Mouse (Mus musculus) erythroblast, embryonic 14.5 days (primary cell): ENCODE data around the gene Hebp1. TPM values are rescaled to one million over a fixed set of nuclear protein-coding genes. Genes with fewer than 3 reads are reported as not detected.

ENCODE experiments used
- H3K27me3 ChIP-seq: 2 replicates; pipeline ENCODE4 v1.6.1; 2012; ENCODE audit warnings: inconsistent platforms; ENCODE audit not compliant: control insufficient read depth
- H3K36me3 ChIP-seq: 2 replicates; pipeline ENCODE4 v1.6.1; 2012; ENCODE audit warnings: mild to moderate bottlenecking, inconsistent platforms; ENCODE audit not compliant: control insufficient read depth
- H3K4me1 ChIP-seq: 2 replicates; pipeline ENCODE4 v1.6.1; 2012; ENCODE audit warnings: inconsistent platforms; ENCODE audit not compliant: control insufficient read depth
- H3K4me3 ChIP-seq: replicated peaks from 2 replicates; pipeline ENCODE3; 2012; ENCODE audit warnings: moderate library complexity, mild to moderate bottlenecking, inconsistent platforms
- H3K9me3 ChIP-seq: 2 replicates; pipeline ENCODE4 v1.6.1; 2012; ENCODE audit warnings: low read length, inconsistent platforms, mixed read lengths; ENCODE audit not compliant: control insufficient read depth
- GATA1 ChIP-seq: IDR thresholded peaks from 2 replicates; pipeline ENCODE4 v1.6.1; 2012; ENCODE audit warnings: low read length, inconsistent platforms, mixed read lengths
- TAL1 ChIP-seq: IDR thresholded peaks from 3 replicates; pipeline ENCODE4 v1.6.1; 2012; ENCODE audit warnings: low read length, inconsistent platforms, mixed read lengths
- polyA plus RNA-seq: library from polyadenylated mRNA; stranded (reverse); fragments of >175 nt; gene quantifications from 2 replicates; pipeline ENCODE4 v1.2.3, GENCODE M21; 2012

Hebp1 gene
- polyA plus RNA-seq, 1 experiment, result 15.1 TPM

DNA sequence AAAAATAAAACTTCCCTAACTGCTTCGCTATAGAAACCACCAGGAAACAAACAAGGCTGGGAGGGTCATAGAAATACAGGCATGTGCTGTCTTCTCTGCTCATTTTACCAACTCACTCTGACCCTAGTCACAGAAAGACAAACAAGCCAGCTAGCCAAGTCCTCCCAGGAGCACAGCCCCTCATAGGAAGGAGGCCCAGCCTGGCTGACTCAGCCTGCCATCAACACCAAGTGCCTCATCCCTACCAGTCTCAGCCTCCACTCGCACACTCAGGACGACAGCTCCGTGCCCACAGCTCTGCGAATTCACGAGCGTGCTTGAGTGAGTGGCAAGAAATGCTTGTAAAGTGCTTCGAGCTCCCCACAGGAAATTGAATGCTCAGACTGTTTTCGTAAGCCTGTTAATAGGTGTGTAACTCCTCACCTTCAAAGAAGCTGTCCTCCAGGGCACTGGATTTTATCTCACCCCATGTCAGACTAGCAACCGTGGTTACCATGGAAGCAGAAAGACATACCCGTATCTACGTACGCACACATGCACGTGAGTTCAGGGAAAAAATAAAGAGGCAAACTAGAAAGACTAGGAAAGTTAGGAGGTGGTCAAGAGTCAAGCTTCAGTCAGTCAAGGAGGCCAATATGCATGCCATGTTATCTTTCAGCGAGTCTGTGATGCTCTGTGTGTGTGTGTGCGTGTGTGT lies 56.2 kb downstream of the Hebp1 start:
- TF ChIP-seq TAL1 (no peak), GATA1 (no peak)
- peaks cover 47% of the 10 kb centered on the region for H3K4me1 ChIP-seq
- H3K36me3 ChIP-seq, result peaks cover 100% of the 10 kb centered on the region

GRCm38 (mm10) chr6:135138746-135139145 lies 59.1 kb downstream of the Hebp1 start:
- peaks cover 100% of the 10 kb centered on the region for H3K36me3 ChIP-seq
- H3K4me1 ChIP-seq, result peaks cover 29% of the 10 kb centered on the region
- TF ChIP-seq GATA1 (no peak), TAL1 (no peak)

More for the DNA sequence above, 56.2 kb downstream of the Hebp1 start:
- Histone ChIP-seq H3K4me3 (no peak overlapping the region), H3K9me3 (no peaks in the 10 kb centered on the region), H3K27me3 (no peaks in the 10 kb centered on the region)

GRCm38 (mm10) chr6:135138207-135138606 lies 59.6 kb downstream of the Hebp1 start:
- Histone ChIP-seq H3K4me1 (peaks cover 24% of the 10 kb centered on the region), H3K36me3 (peaks cover 99% of the 10 kb centered on the region), H3K4me3 (no peak overlapping the region), H3K9me3 (no peaks in the 10 kb centered on the region), H3K27me3 (no peaks in the 10 kb centered on the region)
- TF ChIP-seq GATA1 (no peak), TAL1 (no peak)

More at GRCm38 (mm10) chr6:135138746-135139145, 59.1 kb downstream of the Hebp1 start:
- Histone ChIP-seq H3K27me3 (no peaks in the 10 kb centered on the region), H3K9me3 (no peaks in the 10 kb centered on the region), H3K4me3 (no peak overlapping the region)

GRCm38 (mm10) chr6:135137736-135138135 lies 60.1 kb downstream of the Hebp1 start:
- no peaks in the 10 kb centered on the region for H3K27me3 ChIP-seq
- H3K4me1 ChIP-seq, result peaks cover 19% of the 10 kb centered on the region
- no peak overlapping the region for H3K4me3 ChIP-seq
- TF ChIP-seq GATA1, result no peak
- TF ChIP-seq TAL1, result no peak
- H3K36me3 ChIP-seq, result peaks cover 99% of the 10 kb centered on the region
- no peaks in the 10 kb centered on the region for H3K9me3 ChIP-seq

GRCm38 (mm10) chr6:135136439-135137161 lies 61.2 kb downstream of the Hebp1 start:
- Histone ChIP-seq H3K4me3 (no peak overlapping the region), H3K9me3 (no peaks in the 10 kb centered on the region), H3K36me3 (peaks cover 98% of the 10 kb centered on the region), H3K4me1 (peaks cover 8% of the 10 kb centered on the region), H3K27me3 (no peaks in the 10 kb centered on the region)
- TF ChIP-seq TAL1 (no peak), GATA1 (no peak)

DNA sequence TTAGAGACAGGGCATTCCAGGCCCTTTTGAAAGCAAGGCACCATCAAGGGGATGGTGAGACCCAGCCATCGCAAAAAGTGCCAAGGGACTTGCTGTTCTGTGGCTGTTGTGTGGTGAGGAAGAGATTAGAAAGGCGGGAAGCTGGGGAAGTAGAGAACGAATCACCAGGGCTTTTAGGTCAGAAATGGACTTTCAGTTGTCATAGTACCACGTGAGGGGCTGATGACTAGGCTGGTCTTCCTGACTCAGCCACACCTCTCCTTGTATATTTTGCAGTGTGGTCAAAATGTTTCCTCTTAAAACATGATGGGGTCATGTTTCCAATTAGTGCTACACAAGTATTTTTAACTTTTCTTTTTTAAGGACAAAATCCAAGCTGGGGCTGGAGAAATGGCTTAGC lies 62.1 kb downstream of the Hebp1 start:
- H3K27me3 ChIP-seq, result no peaks in the 10 kb centered on the region
- TF ChIP-seq GATA1, result no peak
- no peak for TF ChIP-seq TAL1
- no peaks in the 10 kb centered on the region for H3K9me3 ChIP-seq
- H3K4me3 ChIP-seq, result no peak overlapping the region
- peaks cover 95% of the 10 kb centered on the region for H3K36me3 ChIP-seq
- peaks cover under 1% of the 10 kb centered on the region; the same call in 1 of the 2 replicates for H3K4me1 ChIP-seq

DNA sequence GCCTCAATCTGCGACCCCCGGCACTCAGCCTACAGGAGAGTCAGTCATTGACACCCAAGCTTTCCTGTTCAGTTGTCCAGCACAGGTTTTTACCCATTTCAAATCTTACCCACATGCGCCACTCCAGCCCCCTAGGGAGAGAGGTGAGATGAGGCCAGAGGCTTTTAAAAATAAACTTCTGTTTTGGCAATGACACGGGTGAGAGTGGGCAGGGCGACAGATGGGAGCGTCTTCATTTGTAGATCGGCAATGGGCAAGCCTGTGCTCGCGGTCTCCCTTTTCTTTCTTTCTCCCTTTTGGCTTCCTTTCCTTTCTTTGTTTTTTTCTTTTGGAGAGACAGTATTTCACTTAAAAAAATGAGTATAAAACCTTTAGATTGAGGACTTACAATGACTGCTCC lies 64.3 kb downstream of the Hebp1 start:
- no peaks in the 10 kb centered on the region for H3K9me3 ChIP-seq
- no peak for TF ChIP-seq GATA1
- TF ChIP-seq TAL1, result no peak
- no peak overlapping the region for H3K4me3 ChIP-seq
- H3K36me3 ChIP-seq, result peaks cover 77% of the 10 kb centered on the region
- H3K4me1 ChIP-seq, result no peaks in the 10 kb centered on the region
- no peaks in the 10 kb centered on the region for H3K27me3 ChIP-seq

- peaks cover 73% of the 10 kb centered on the region for H3K36me3 ChIP-seq
- H3K4me1 ChIP-seq, result no peaks in the 10 kb centered on the region
- H3K9me3 ChIP-seq, result no peaks in the 10 kb centered on the region
- H3K4me3 ChIP-seq, result no peak overlapping the region
- no peak for TF ChIP-seq GATA1
- TF ChIP-seq TAL1, result no peak
- no peaks in the 10 kb centered on the region for H3K27me3 ChIP-seq
Observed at GRCm38 (mm10) chr6:135133086-135133485, 64.7 kb downstream of the Hebp1 start.

GRCm38 (mm10) chr6:135124755-135125380 lies 73.0 kb downstream of the Hebp1 start:
- no peaks in the 10 kb centered on the region for H3K27me3 ChIP-seq
- peaks cover 4% of the 10 kb centered on the region; the same call in 1 of the 2 replicates for H3K4me1 ChIP-seq
- H3K4me3 ChIP-seq, result no peak overlapping the region
- H3K36me3 ChIP-seq, result no peaks in the 10 kb centered on the region
- H3K9me3 ChIP-seq, result no peaks in the 10 kb centered on the region
- no peak for TF ChIP-seq TAL1
- no peak for TF ChIP-seq GATA1
